Mouse (Mus musculus) ES-Bruce4 (cell line): ENCODE results near the gene Exd2. TPM values are rescaled to one million over a fixed set of nuclear protein-coding genes. Genes with fewer than 3 reads are reported as not detected.
A peak's percentile ranks its signal among the peaks of the same experiment; 100 is the strongest.

ENCODE experiments used
- H3K27ac ChIP-seq: 2 replicates; pipeline ENCODE4 v1.5.1; 2012; ENCODE audit warnings: low read length, inconsistent platforms; ENCODE audit not compliant: insufficient read depth
- H3K27me3 ChIP-seq: 2 replicates; pipeline ENCODE4 v1.6.1; 2012; ENCODE audit warnings: mild to moderate bottlenecking, low read length, inconsistent platforms; ENCODE audit not compliant: control insufficient read depth, poor library complexity, insufficient read depth, severe bottlenecking
- H3K36me3 ChIP-seq: 2 replicates; pipeline ENCODE4 v1.6.1; 2012; ENCODE audit warnings: inconsistent platforms, mild to moderate bottlenecking, low read length, moderate library complexity; ENCODE audit not compliant: control insufficient read depth, poor library complexity, insufficient read depth, severe bottlenecking
- H3K4me1 ChIP-seq: one replicate; pipeline ENCODE4 v1.8.1; 2011; ENCODE audit warnings: low read length; ENCODE audit not compliant: control insufficient read depth, insufficient read depth
- H3K4me3 ChIP-seq: 2 replicates; pipeline ENCODE4 v1.5.1; 2011; ENCODE audit warnings: low read depth, mild to moderate bottlenecking, low read length
- H3K9ac ChIP-seq: 2 replicates; pipeline ENCODE4 v1.6.1; 2012; ENCODE audit warnings: low read depth, mild to moderate bottlenecking, inconsistent platforms; ENCODE audit not compliant: poor library complexity, severe bottlenecking
- H3K9me3 ChIP-seq: replicated peaks from 2 replicates; pipeline ENCODE4 v1.6.1; 2012; ENCODE audit warnings: mild to moderate bottlenecking, low read length, inconsistent platforms; ENCODE audit not compliant: control insufficient read depth, poor library complexity, insufficient read depth, severe bottlenecking
- CTCF ChIP-seq: IDR thresholded peaks from one replicate; pipeline ENCODE4 v1.8.1; 2011; ENCODE audit warnings: low read depth, low read length
- EP300 ChIP-seq: IDR thresholded peaks from 2 replicates; pipeline ENCODE4 v1.6.1; 2011; ENCODE audit warnings: low read depth, low read length; ENCODE audit not compliant: insufficient read depth
- POLR2A ChIP-seq: IDR thresholded peaks from one replicate; pipeline ENCODE4 v1.8.1; 2011; ENCODE audit warnings: low read length; ENCODE audit not compliant: insufficient read depth
- polyA plus RNA-seq: library from polyadenylated mRNA; stranded (reverse); fragments of >200 nt; gene quantifications from 2 replicates; pipeline ENCODE4 v1.2.4, GENCODE M21; 2011; ENCODE audit warnings: low read depth; ENCODE audit not compliant: missing spikeins, insufficient read depth, insufficient read length

Gene Exd2
- polyA plus RNA-seq, 1 experiment: 20.8 TPM

DNA sequence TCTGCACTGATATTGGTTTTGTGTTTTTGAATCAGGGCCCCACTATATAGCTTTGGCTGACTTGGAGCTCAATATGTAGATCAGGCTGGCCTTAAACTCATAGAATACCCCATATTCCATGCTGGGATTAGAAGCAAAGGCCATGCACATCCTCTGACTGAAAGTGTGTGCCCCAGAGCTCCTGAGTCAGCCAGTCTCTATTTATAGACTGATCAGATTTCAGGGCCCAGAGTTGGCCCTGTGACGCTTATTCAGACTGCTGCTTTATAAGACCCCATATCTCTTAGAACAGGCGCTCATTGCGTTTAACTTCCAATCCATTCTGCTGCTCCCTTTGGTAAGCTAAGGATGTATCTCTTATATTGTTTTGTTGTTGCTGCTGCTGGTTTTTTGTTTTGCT is 17.1 kb downstream of the Exd2 start:
- H3K9ac ChIP-seq: no peak overlapping the region
- no peaks in the 10 kb centered on the region for H3K4me1 ChIP-seq
- H3K27me3 ChIP-seq: no peaks in the 10 kb centered on the region
- no peak overlapping the region for H3K4me3 ChIP-seq
- H3K36me3 ChIP-seq: peaks cover 2% of the 10 kb centered on the region; the same call in 1 of the 2 replicates
- TF ChIP-seq EP300 (no peak), POLR2A (no peak), CTCF (no peak)
- H3K27ac ChIP-seq: 0 out of 2 replicates have a peak overlapping the region, but pooled peaks have one; percentile 28
- no peaks in the 10 kb centered on the region for H3K9me3 ChIP-seq

GRCm38 (mm10) chr12:80483397-80483796 is 20.5 kb downstream of the Exd2 start:
- Histone ChIP-seq H3K9ac (no peak overlapping the region), H3K27me3 (no peaks in the 10 kb centered on the region), H3K27ac (no peak overlapping the region), H3K9me3 (no peaks in the 10 kb centered on the region), H3K4me3 (no peak overlapping the region), H3K36me3 (no peaks in the 10 kb centered on the region; the same call in 1 of the 2 replicates), H3K4me1 (peaks cover 5% of the 10 kb centered on the region)
- TF ChIP-seq EP300 (no peak), POLR2A (no peak), CTCF (no peak)

DNA sequence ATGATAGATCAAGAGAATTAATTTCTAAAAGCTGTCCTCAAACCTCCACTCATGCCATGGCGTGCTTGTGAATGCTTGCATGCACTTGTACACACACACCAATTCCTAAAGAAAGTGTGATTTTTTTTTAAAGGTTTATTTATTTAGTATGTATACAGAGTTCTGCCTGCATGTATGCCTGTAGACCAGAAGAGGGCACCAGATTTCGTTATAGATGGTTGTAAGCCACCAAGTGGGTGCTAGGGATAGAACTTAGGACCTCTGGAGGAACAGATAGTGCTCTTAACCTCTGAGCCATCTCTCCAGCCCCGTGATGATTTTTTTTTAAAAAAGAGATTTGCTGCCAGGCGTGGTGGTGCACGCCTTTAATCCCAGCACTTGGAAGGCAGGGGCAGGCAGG is 30.4 kb downstream of the Exd2 start:
- H3K4me1 ChIP-seq: no peaks in the 10 kb centered on the region
- H3K27ac ChIP-seq: no peak overlapping the region
- TF ChIP-seq POLR2A (no peak), CTCF (no peak), EP300 (no peak)
- 0 out of 2 replicates have a peak, but pooled peaks cover 2% of the 10 kb centered on the region for H3K36me3 ChIP-seq
- H3K27me3 ChIP-seq: no peaks in the 10 kb centered on the region
- H3K4me3 ChIP-seq: no peak overlapping the region
- H3K9ac ChIP-seq: no peak overlapping the region
- no peaks in the 10 kb centered on the region for H3K9me3 ChIP-seq

GRCm38 (mm10) chr12:80495691-80496090 is 32.8 kb downstream of the Exd2 start:
- no peaks in the 10 kb centered on the region for H3K4me1 ChIP-seq
- H3K27ac ChIP-seq: no peak overlapping the region
- H3K27me3 ChIP-seq: no peaks in the 10 kb centered on the region
- H3K36me3 ChIP-seq: no peaks in the 10 kb centered on the region
- TF ChIP-seq POLR2A (no peak), EP300 (no peak), CTCF (no peak)
- no peaks in the 10 kb centered on the region for H3K9me3 ChIP-seq
- no peak overlapping the region for H3K4me3 ChIP-seq
- no peak overlapping the region for H3K9ac ChIP-seq

DNA sequence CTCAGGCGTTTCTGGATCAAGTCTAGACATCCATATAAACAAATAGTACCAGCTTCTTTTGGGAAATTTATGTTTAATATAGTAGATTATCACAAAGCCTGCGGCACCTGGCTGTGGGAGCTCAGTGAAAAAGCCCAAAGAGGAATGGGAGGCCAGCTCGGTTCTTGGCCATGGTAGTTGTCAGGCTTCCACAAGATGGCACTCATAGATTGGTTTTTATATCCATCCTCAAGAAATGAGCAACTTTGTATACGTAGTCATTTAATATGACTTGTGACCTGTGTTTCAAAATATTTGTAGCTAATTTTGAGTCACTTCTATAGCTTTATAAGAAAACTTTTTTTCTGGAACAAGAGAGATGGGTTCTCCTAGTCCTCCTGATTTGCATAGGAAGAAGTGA is 35.5 kb downstream of the Exd2 start:
- no peaks in the 10 kb centered on the region for H3K27me3 ChIP-seq
- TF ChIP-seq POLR2A: no peak
- no peak for TF ChIP-seq CTCF
- no peak for TF ChIP-seq EP300
- no peak overlapping the region for H3K9ac ChIP-seq
- no peaks in the 10 kb centered on the region for H3K4me1 ChIP-seq
- no peak overlapping the region for H3K4me3 ChIP-seq
- no peaks in the 10 kb centered on the region for H3K36me3 ChIP-seq
- no peaks in the 10 kb centered on the region for H3K9me3 ChIP-seq
- no peak overlapping the region for H3K27ac ChIP-seq

DNA sequence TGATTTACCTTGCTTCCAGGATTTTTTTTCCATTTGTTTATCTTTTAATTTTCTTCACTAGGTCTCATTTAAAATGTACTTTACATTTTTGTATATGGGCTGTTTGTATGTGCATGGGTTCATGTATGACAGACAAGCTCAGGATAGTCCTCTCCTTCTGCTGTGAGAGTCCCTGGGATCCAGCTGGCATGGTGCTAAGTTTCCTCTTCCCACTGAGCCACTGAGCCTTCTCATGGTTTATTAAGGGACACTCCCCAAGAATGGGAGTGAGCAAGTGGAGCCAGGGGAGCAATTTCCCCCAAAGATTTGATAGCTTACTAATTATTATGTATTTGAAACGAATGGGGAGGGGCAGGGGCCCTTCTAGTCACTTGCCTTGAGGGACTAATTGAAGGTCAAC is 37.6 kb downstream of the Exd2 start:
- H3K27me3 ChIP-seq: no peaks in the 10 kb centered on the region
- no peak overlapping the region for H3K27ac ChIP-seq
- TF ChIP-seq EP300: no peak
- no peak for TF ChIP-seq CTCF
- no peak for TF ChIP-seq POLR2A

More for the DNA sequence above, 37.6 kb downstream of the Exd2 start:
- no peaks in the 10 kb centered on the region for H3K36me3 ChIP-seq
- no peak overlapping the region for H3K9ac ChIP-seq
- no peak overlapping the region for H3K4me3 ChIP-seq
- no peaks in the 10 kb centered on the region for H3K4me1 ChIP-seq
- H3K9me3 ChIP-seq: no peaks in the 10 kb centered on the region
